Mouse (Mus musculus): ENCODE measurements around the gene Banp. TPM values are rescaled to one million over a fixed set of nuclear protein-coding genes. Genes with fewer than 3 reads are reported as not detected.
A peak's percentile ranks its signal among the peaks of the same experiment; 100 is the strongest.

The Banp gene
- polyA plus RNA-seq, 1 experiment from 2014 or later = 58.8 TPM

DNA sequence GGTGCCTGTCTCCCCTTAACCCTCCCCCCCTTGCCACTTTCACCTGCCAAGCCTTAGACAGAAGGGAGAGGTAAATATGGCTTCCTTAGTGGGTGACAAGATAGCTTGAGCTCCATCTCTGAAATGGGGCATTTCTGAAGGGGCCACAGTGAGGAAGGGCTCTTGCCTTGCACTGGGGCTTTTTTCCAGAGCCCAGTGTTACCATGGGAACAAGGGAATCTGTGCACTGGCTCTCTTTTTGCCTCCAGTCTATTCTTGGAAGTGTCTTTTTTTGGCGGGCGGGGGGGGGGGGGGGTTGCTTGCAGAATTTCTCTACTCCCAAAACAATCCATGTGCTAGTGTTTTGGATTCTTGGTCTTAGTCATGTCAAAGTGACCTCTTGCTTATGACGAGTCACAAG is 65.1 kb downstream of the Banp start:
- no peaks in the 10 kb centered on the region for H3K27me3 ChIP-seq
- no peak overlapping the region for H3K4me3 ChIP-seq
- H3K4me2 ChIP-seq (replicated peaks) = no peak overlapping the region
- H3K4me1 ChIP-seq = no peaks in the 10 kb centered on the region
- H3K27ac ChIP-seq (replicated peaks) = no peak overlapping the region
- peaks cover 67% of the 10 kb centered on the region for H3K36me3 ChIP-seq
- WGBS = 70% methylated on average over 3 of the region's 3 CpGs
- H3K9ac ChIP-seq (replicated peaks) = no peak overlapping the region
- no peak for ATAC-seq (ENCODE audit: low FRiP score, low read depth)
- no peaks in the 10 kb centered on the region for H3K9me3 ChIP-seq

DNA sequence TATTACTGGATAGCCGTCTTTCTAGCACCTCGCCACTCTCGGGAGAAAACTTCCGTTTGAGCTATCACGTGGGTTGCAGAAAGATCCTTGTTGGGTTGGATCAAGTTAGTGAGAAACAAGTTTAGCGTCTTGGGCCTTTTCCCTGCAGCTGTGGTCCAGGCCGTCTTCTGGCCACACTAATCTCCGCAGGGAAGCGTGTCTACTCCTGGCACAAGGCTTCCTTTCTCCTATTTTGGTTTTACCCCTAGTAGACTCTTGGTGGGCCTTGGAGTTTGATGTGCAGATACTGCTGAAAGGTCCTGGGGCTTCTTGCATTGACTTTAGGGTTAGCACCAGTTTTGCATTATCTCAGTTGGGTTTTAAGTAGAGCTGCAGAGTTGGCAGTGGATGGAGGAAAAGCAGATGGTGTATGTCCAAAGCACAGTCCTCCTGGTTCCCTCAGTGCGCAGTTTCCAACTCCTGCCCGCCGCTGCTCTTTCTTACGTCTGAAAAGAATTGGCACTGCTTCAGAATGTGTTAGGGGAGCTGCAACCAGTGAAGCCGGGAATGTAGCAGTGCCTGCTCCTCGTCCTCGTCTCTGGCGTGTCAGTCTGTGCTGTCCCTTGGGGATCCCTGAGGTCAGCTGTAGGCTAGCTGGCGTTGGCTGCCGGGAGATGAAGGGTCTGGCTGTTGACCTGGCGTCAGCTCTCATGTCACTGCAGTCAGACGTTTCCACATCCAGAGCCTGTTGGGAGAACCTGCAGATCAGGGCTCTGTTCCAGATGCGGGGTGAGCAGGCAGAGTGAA is 68.7 kb downstream of the Banp start:
- no peak overlapping the region for H3K9ac ChIP-seq (replicated peaks)
- no peaks in the 10 kb centered on the region for H3K4me1 ChIP-seq
- H3K36me3 ChIP-seq = peaks cover 54% of the 10 kb centered on the region
- H3K9me3 ChIP-seq = no peaks in the 10 kb centered on the region
- WGBS = 82% methylated on average over 22 of the region's 22 CpGs
- H3K27me3 ChIP-seq = no peaks in the 10 kb centered on the region
- H3K27ac ChIP-seq (replicated peaks) = no peak overlapping the region
- ATAC-seq (ENCODE audit: low FRiP score, low read depth) = no peak
- no peak overlapping the region for H3K4me2 ChIP-seq (replicated peaks)
- no peak overlapping the region for H3K4me3 ChIP-seq

DNA sequence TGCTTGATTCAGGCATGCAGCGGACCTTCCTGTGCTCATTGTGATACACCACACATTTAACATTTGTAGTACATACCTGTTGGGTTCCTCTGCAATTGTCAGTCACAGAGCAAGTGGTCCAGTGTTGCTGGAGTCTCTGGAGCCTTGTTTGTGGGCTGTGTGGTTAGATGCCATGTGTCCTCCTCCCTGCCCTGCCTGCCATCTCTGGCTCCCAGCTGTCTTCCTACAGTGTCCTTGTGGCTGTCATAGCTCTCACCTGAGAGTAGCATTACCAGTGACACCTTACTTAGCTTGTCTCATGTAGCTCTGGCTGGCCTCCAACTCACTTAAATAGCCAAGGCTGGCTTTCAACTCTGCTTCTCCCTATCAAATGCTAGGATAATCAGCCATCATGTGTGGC is 69.6 kb downstream of the Banp start:
- no peak overlapping the region for H3K27ac ChIP-seq (replicated peaks)
- ATAC-seq (ENCODE audit: low FRiP score, low read depth) = no peak
- H3K27me3 ChIP-seq = no peaks in the 10 kb centered on the region
- H3K9ac ChIP-seq (replicated peaks) = no peak overlapping the region
- H3K4me2 ChIP-seq (replicated peaks) = no peak overlapping the region
- WGBS = 97% methylated on average over 1 of the region's 1 CpGs
- no peak overlapping the region for H3K4me3 ChIP-seq
- H3K36me3 ChIP-seq = peaks cover 54% of the 10 kb centered on the region
- H3K9me3 ChIP-seq = no peaks in the 10 kb centered on the region
- H3K4me1 ChIP-seq = no peaks in the 10 kb centered on the region

DNA sequence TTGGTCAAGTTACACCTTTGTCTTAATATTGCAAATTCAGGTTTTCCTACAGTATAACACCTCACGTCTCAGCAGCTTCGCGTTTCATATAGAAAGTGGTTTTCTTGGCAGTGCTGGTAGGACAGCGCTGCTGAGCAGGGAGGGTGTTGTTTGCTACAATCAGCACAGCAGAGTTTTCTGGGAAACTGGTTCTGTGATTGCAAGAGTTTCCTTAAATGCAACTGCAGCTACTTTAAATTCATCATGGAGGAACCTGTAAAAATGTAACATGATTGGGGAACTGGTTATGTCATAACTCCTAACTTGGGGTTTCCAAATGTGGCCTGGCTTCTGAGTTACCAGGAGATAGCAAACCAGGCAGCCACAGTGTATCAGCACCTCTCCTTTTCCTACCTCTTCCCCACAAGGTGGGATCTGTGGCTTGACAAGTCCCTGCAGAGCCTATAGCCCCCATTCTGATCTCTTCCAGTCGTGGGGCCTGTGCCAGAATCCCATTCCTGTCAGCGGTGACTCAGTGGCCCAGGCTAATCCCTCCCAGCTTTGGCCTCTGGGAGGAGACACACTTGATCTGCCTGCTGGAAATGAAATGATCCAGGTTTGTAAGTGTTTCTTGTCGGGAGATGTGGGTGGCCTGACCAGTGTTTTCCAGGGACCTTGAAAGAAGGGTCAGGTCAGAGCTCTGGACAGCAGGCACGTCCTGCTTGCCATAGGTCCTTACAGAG is 70.7 kb downstream of the Banp start:
- no peak overlapping the region for H3K4me2 ChIP-seq (replicated peaks)
- no peak overlapping the region for H3K27ac ChIP-seq (replicated peaks)
- peaks cover 65% of the 10 kb centered on the region for H3K36me3 ChIP-seq
- H3K27me3 ChIP-seq = no peaks in the 10 kb centered on the region
- H3K4me3 ChIP-seq = no peak overlapping the region
- no peak overlapping the region for H3K9ac ChIP-seq (replicated peaks)
- H3K9me3 ChIP-seq = no peaks in the 10 kb centered on the region
- no peaks in the 10 kb centered on the region for H3K4me1 ChIP-seq
- 88% methylated on average over 8 of the region's 8 CpGs for whole genome bisulfite sequencing
- no peak for ATAC-seq (ENCODE audit: low FRiP score, low read depth)

GRCm38 (mm10) chr8:122021725-122022124 is 72.2 kb downstream of the Banp start:
- peaks cover 68% of the 10 kb centered on the region for H3K36me3 ChIP-seq
- 86% methylated on average over 2 of the region's 2 CpGs for WGBS

GRCm38 (mm10) chr8:122022274-122022673 is 72.7 kb downstream of the Banp start:
- Histone ChIP-seq H3K4me1 (no peaks in the 10 kb centered on the region), H3K4me3 (no peak overlapping the region), H3K27ac (replicated peaks) (no peak overlapping the region), H3K9ac (replicated peaks) (no peak overlapping the region), H3K9me3 (no peaks in the 10 kb centered on the region), H3K36me3 (peaks cover 66% of the 10 kb centered on the region), H3K27me3 (no peaks in the 10 kb centered on the region), H3K4me2 (replicated peaks) (no peak overlapping the region)
- WGBS = 89% methylated on average over 6 of the region's 6 CpGs
- no peak for ATAC-seq (ENCODE audit: low FRiP score, low read depth)

More at GRCm38 (mm10) chr8:122021725-122022124, 72.2 kb downstream of the Banp start:
- no peak overlapping the region for H3K27ac ChIP-seq (replicated peaks)
- H3K4me2 ChIP-seq (replicated peaks) = no peak overlapping the region
- no peaks in the 10 kb centered on the region for H3K27me3 ChIP-seq
- no peak for ATAC-seq (ENCODE audit: low FRiP score, low read depth)
- no peaks in the 10 kb centered on the region for H3K9me3 ChIP-seq
- H3K9ac ChIP-seq (replicated peaks) = no peak overlapping the region
- H3K4me3 ChIP-seq = no peak overlapping the region
- no peaks in the 10 kb centered on the region for H3K4me1 ChIP-seq

GRCm38 (mm10) chr8:122022705-122023104 is 73.2 kb downstream of the Banp start:
- no peak overlapping the region for H3K4me3 ChIP-seq
- no peaks in the 10 kb centered on the region for H3K9me3 ChIP-seq
- 82% methylated on average over 4 of the region's 4 CpGs for WGBS
- no peak overlapping the region for H3K9ac ChIP-seq (replicated peaks)
- no peak overlapping the region for H3K27ac ChIP-seq (replicated peaks)
- H3K27me3 ChIP-seq = no peaks in the 10 kb centered on the region
- no peaks in the 10 kb centered on the region for H3K4me1 ChIP-seq
- peaks cover 62% of the 10 kb centered on the region for H3K36me3 ChIP-seq
- H3K4me2 ChIP-seq (replicated peaks) = no peak overlapping the region
- ATAC-seq (ENCODE audit: low FRiP score, low read depth) = no peak

DNA sequence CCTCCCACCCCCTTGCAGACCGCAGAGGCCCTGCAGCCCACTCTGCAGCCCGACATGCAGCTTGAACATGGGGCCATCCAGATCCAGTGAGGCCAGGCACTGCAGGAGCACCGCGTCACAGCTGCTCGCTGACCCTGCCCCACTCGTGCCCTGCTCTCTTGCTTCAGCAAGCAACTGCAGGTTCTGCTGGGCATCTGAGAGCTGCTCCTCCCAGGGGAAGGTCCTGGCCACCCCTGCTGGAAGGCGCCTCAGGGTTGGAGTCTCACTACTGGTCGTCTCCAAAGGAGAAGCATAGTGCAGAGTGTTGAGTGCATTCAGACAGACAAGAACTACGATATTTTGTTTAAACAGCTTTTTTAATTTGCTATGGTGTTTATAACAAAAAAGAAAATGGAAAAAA is 76.0 kb downstream of the Banp start:
- no peaks in the 10 kb centered on the region for H3K27me3 ChIP-seq
- H3K4me2 ChIP-seq (replicated peaks) = no peak overlapping the region
- H3K9ac ChIP-seq (replicated peaks) = no peak overlapping the region
- ATAC-seq (ENCODE audit: low FRiP score, low read depth) = no peak
- no peak overlapping the region for H3K4me3 ChIP-seq
- H3K36me3 ChIP-seq = peaks cover 36% of the 10 kb centered on the region
- no peaks in the 10 kb centered on the region for H3K9me3 ChIP-seq
- H3K4me1 ChIP-seq = peaks cover 2% of the 10 kb centered on the region
- WGBS = 94% methylated on average over 9 of the region's 9 CpGs
- H3K27ac ChIP-seq (replicated peaks) = no peak overlapping the region

- H3K27ac ChIP-seq (replicated peaks) = no peak overlapping the region
- no peaks in the 10 kb centered on the region for H3K27me3 ChIP-seq
- no peak overlapping the region for H3K9ac ChIP-seq (replicated peaks)
- peaks cover 16% of the 10 kb centered on the region for H3K4me1 ChIP-seq
- peaks cover 31% of the 10 kb centered on the region for H3K36me3 ChIP-seq
- H3K4me2 ChIP-seq (replicated peaks) = no peak overlapping the region
- 86% methylated on average over 4 of the region's 4 CpGs for WGBS
- ATAC-seq (ENCODE audit: low FRiP score, low read depth) = no peak
- no peak overlapping the region for H3K4me3 ChIP-seq
- no peaks in the 10 kb centered on the region for H3K9me3 ChIP-seq
Observed at GRCm38 (mm10) chr8:122028116-122028515, 78.6 kb downstream of the Banp start.

GRCm38 (mm10) chr8:122030965-122031364 is 81.4 kb downstream of the Banp start:
- ATAC-seq (ENCODE audit: low FRiP score, low read depth) = no peak
- peaks cover 11% of the 10 kb centered on the region for H3K36me3 ChIP-seq
- H3K9me3 ChIP-seq = no peaks in the 10 kb centered on the region
- no peak overlapping the region for H3K4me3 ChIP-seq
- no peak overlapping the region for H3K4me2 ChIP-seq (replicated peaks)
- WGBS = 29% methylated on average over 7 of the region's 7 CpGs
- no peak overlapping the region for H3K9ac ChIP-seq (replicated peaks)
- H3K27ac ChIP-seq (replicated peaks) = peak overlapping the region; percentile 4; the same call in 1 of the 2 replicates
- no peaks in the 10 kb centered on the region for H3K27me3 ChIP-seq
- peaks cover 16% of the 10 kb centered on the region for H3K4me1 ChIP-seq

GRCm38 (mm10) chr8:122032741-122033140 is 83.2 kb downstream of the Banp start:
- Histone ChIP-seq H3K4me3 (no peak overlapping the region), H3K4me2 (replicated peaks) (no peak overlapping the region), H3K27me3 (no peaks in the 10 kb centered on the region), H3K4me1 (peaks cover 16% of the 10 kb centered on the region), H3K27ac (replicated peaks) (no peak overlapping the region), H3K9me3 (no peaks in the 10 kb centered on the region), H3K9ac (replicated peaks) (no peak overlapping the region), H3K36me3 (no peaks in the 10 kb centered on the region)
- 75% methylated on average over 9 of the region's 9 CpGs for WGBS
- no peak for ATAC-seq (ENCODE audit: low FRiP score, low read depth)

DNA sequence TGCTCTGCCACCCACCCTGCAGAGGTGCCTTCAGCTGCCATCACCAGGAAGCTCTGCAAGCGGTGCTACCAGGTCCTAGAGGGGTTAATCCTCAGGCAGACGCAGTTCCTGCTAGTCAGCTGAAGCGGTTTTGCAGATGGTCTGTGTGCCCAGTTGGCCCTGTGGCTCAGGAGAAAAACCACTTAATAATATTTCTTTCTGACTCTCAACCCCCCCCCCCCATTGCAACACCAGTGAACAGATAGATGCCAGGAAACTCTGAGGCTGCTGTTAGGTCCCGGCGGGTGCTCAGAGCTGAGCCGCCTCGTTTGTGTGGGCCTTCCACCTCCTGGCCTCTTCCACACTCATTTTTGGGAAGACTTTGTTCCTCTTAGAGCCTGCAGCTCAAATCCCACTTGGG is 86.0 kb downstream of the Banp start:
- H3K4me1 ChIP-seq = peaks cover 14% of the 10 kb centered on the region
- no peak overlapping the region for H3K4me3 ChIP-seq
- H3K27me3 ChIP-seq = no peaks in the 10 kb centered on the region
- no peak for ATAC-seq (ENCODE audit: low FRiP score, low read depth)
- WGBS = 72% methylated on average over 7 of the region's 7 CpGs
- no peaks in the 10 kb centered on the region for H3K36me3 ChIP-seq
- H3K27ac ChIP-seq (replicated peaks) = no peak overlapping the region
- no peaks in the 10 kb centered on the region for H3K9me3 ChIP-seq
- H3K4me2 ChIP-seq (replicated peaks) = no peak overlapping the region
- H3K9ac ChIP-seq (replicated peaks) = no peak overlapping the region
